ENCODE assay signal across 23 mouse cellular contexts in the genomic region with DNA sequence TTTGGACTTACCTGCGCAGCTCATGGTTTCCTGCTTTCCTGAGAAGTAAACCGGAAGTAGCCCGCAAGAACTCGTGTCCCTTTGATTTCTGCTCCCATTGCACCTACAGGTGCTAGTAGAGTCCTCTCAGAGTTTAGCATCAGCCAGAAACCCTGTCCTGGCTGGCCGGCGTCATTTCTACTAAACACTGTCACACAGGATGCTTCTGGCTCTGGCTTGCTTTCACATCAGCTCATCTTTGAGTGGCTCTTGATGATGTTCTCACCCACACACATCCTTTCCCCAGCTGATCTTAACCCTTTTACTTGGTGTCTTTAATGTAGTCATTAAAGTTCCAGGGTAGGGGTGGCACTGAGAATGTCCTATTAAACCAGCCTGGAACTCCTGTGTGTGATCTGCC. TPM values are rescaled to one million over a fixed set of nuclear protein-coding genes. Genes with fewer than 3 reads are reported as not detected.
DNase-seq lines count a peak whose midpoint lies in the region; ATAC-seq and TF ChIP-seq lines count a peak whose summit lies in the region.
"Had no signal": no experiment of that assay in that cellular context is flagged by ENCODE, and none has a peak within 500 bp of the region (broad histone marks: within the 10 kb centered on the region; RNA-seq: fewer than 3 reads in every experiment).

No protein-coding gene starts in this region.

- no peak for DNase-seq in thymus, adult 2 months
- DNase-seq in thymus, postnatal 25 days: no peak
- DNase-seq in cerebellum, adult 11-12 months: no peak
- no peak for DNase-seq in cerebellum, postnatal 25 days
- DNase-seq: adrenal gland, adult 2 months; adrenal gland, postnatal 36 days; cerebellum, adult 8-10 months; cerebellum, postnatal 14 days; gastrocnemius, postnatal 14 days; heart, adult 2 months; heart, postnatal 14 days had no signal

- WGBS in thymus, adult 2 months: 71% methylated on average over 6 of the region's 6 CpGs
- 82% methylated on average over 6 of the region's 6 CpGs for WGBS in kidney, embryonic 16.5 days

- no peak for TF ChIP-seq CTCF in thymus, adult 2 months (IDR thresholded peaks at IDR 0.05; ENCODE audit: borderline replicate concordance, control insufficient read depth, extremely low read depth, insufficient read depth, low read length, poor library complexity)

- H3K9me3 ChIP-seq in kidney, embryonic 16.5 days (ENCODE audit: low read length): no peaks in the 10 kb centered on the region
- H3K9me3 ChIP-seq: embryonic facial prominence, embryonic 13.5 days; forebrain, embryonic 12.5 days; heart, embryonic 15.5 days; hindbrain, embryonic 10.5 days had no signal

- H3K4me1 ChIP-seq in thymus, adult 2 months (replicated peaks; ENCODE audit: control insufficient read depth, insufficient read depth, low read length): 0 out of 2 replicates have a peak, but pooled peaks cover 2% of the 10 kb centered on the region
- no peaks in the 10 kb centered on the region for H3K4me1 ChIP-seq in kidney, embryonic 16.5 days (ENCODE audit: insufficient read depth, low read length)
- H3K4me1 ChIP-seq: forebrain, embryonic 12.5 days; heart, embryonic 15.5 days; hindbrain, embryonic 10.5 days had no signal

- no peaks in the 10 kb centered on the region for H3K27me3 ChIP-seq in thymus, adult 2 months (ENCODE audit: control insufficient read depth, insufficient read depth, low read length)
- H3K27me3 ChIP-seq in kidney, embryonic 16.5 days (ENCODE audit: insufficient read depth, low read length): no peaks in the 10 kb centered on the region
- H3K27me3 ChIP-seq: embryonic facial prominence, embryonic 13.5 days; forebrain, embryonic 12.5 days; heart, embryonic 15.5 days had no signal

- H3K36me3 ChIP-seq in thymus, adult 2 months (ENCODE audit: control insufficient read depth, insufficient read depth, low read length): no peaks in the 10 kb centered on the region
- H3K36me3 ChIP-seq in kidney, embryonic 16.5 days (ENCODE audit: insufficient read depth, low read length): no peaks in the 10 kb centered on the region
- H3K36me3 ChIP-seq: forebrain, embryonic 12.5 days; heart, embryonic 15.5 days; hindbrain, embryonic 10.5 days had no signal

- H3K4me2 ChIP-seq in kidney, embryonic 16.5 days (replicated peaks; ENCODE audit: low read depth, low read length): no peak overlapping the region
- H3K4me2 ChIP-seq: embryonic facial prominence, embryonic 13.5 days; forebrain, embryonic 12.5 days; heart, embryonic 11.5 days; heart, embryonic 15.5 days; hindbrain, embryonic 14.5 days had no signal

- no peak for TF ChIP-seq POLR2A in thymus, adult 2 months (IDR thresholded peaks at IDR 0.05; ENCODE audit: control insufficient read depth, extremely low read depth, insufficient read depth, low read length, poor library complexity)

- H3K4me3 ChIP-seq in thymus, adult 2 months (ENCODE audit: control insufficient read depth, insufficient read depth, low read length): no peak overlapping the region
- no peak overlapping the region for H3K4me3 ChIP-seq in kidney, embryonic 16.5 days (ENCODE audit: low read length)
- H3K4me3 ChIP-seq: embryonic facial prominence, embryonic 13.5 days; forebrain, embryonic 12.5 days; heart, adult 2 months; heart, embryonic 15.5 days; hindbrain, embryonic 10.5 days had no signal

- peak overlapping the region; percentile 56; the same call in 1 of the 2 replicates for H3K27ac ChIP-seq in thymus, adult 2 months (ENCODE audit: control insufficient read depth, insufficient read depth, low read length)
- no peak overlapping the region for H3K27ac ChIP-seq in kidney, embryonic 16.5 days (ENCODE audit: low read length)
- H3K27ac ChIP-seq: forebrain, embryonic 12.5 days; heart, adult 2 months; heart, embryonic 15.5 days; hindbrain, embryonic 10.5 days; hindbrain, embryonic 14.5 days had no signal

- peak; percentile 94 for ATAC-seq in activated CD4-positive, CD25-positive, alpha-beta regulatory T cell, adult 4 months
- ATAC-seq in neutrophil, adult 5-6 weeks (ENCODE audit: extremely low read depth, insufficient number of reproducible peaks, low FRiP score, poor library complexity, severe bottlenecking): 0 out of 2 replicates have a peak, but pooled peaks have one; percentile 26
- ATAC-seq in kidney, embryonic 16.5 days (ENCODE audit: low FRiP score, low TSS enrichment): no peak
- ATAC-seq: forebrain, embryonic 16.5 days had no signal

- H3K9ac ChIP-seq in kidney, embryonic 16.5 days (replicated peaks; ENCODE audit: low read length): no peak overlapping the region
- H3K9ac ChIP-seq: embryonic facial prominence, embryonic 13.5 days; forebrain, embryonic 12.5 days; heart, embryonic 15.5 days; hindbrain, embryonic 14.5 days had no signal

RNA-seq across cellular contexts. Expression of a gene that starts 12.3 kb away (rescaled TPM):
- polyA plus RNA-seq in thymus, adult 2 months (2012; rRNA removed): 8.7 and 8.9 TPM in 2 replicates
- 10 to 100 TPM; 13.7 to 15.9 TPM for polyA plus RNA-seq in activated CD4-positive, CD25-positive, alpha-beta regulatory T cell, adult 4 months (2017; shearing (Covaris generic))
- 69.2 and 73.0 TPM in 2 replicates for total RNA-seq in neutrophil, adult 5-6 weeks (2017)
- 29.6 and 31.9 TPM in 2 replicates for polyA plus RNA-seq in kidney, embryonic 16.5 days (2015; fragmentation: Nextera tagmentation; extraction: Ambion mirVana)

RNA-seq across cellular contexts. Expression of a gene that starts 15.5 kb away (rescaled TPM):
- polyA plus RNA-seq in thymus, adult 2 months (2012; rRNA removed): 0.38 and 0.74 TPM in 2 replicates
- polyA plus RNA-seq in activated CD4-positive, CD25-positive, alpha-beta regulatory T cell, adult 4 months (2017; shearing (Covaris generic)): under 1 TPM in 1 of 2 experiments, not detected in 1; 0.37 TPM
- not detected in 2 replicates for total RNA-seq in neutrophil, adult 5-6 weeks (2017)
- polyA plus RNA-seq in kidney, embryonic 16.5 days (2015; fragmentation: Nextera tagmentation; extraction: Ambion mirVana): 0.39 and 0.70 TPM in 2 replicates
- total RNA-seq: adrenal gland, adult 2 months; adrenal gland, postnatal 36 days; gastrocnemius, adult 18-20 months; gastrocnemius, postnatal 14 days; heart, adult 2 months; MEL had no signal
- polyA plus RNA-seq: adrenal gland, adult 2 months; heart, embryonic 11.5 days had no signal
